Mouse (Mus musculus) liver, adult 2 months (tissue): ENCODE results near the gene Pygb. TPM values are rescaled to one million over a fixed set of nuclear protein-coding genes. Genes with fewer than 3 reads are reported as not detected.

ENCODE experiments used
- DNase-seq: peaks from one replicate; pipeline ENCODE4 v3.0.0-alpha.2; 2011; ENCODE audit warnings: low read depth, low spot score; ENCODE audit errors: extremely low read depth
- H3K27ac ChIP-seq: fragments of 200-500 bp; replicated peaks from 2 replicates; pipeline ENCODE4 v1.5.1; 2012; ENCODE audit warnings: low read depth, mild to moderate bottlenecking, control low read depth, inconsistent platforms, low read length; ENCODE audit not compliant: insufficient read depth
- H3K27me3 ChIP-seq: fragments of 200-500 bp; 2 replicates; pipeline ENCODE4 v1.6.1; 2012; ENCODE audit warnings: mild to moderate bottlenecking, moderate library complexity, low read length, inconsistent platforms; ENCODE audit not compliant: control insufficient read depth, insufficient read depth
- H3K36me3 ChIP-seq: fragments of 200-500 bp; 2 replicates; pipeline ENCODE4 v1.6.1; 2012; ENCODE audit warnings: low read length, inconsistent platforms; ENCODE audit not compliant: control insufficient read depth, insufficient read depth
- H3K4me1 ChIP-seq: fragments of 200-500 bp; 2 replicates; pipeline ENCODE4 v1.6.1; 2011; ENCODE audit warnings: low read length; ENCODE audit not compliant: control insufficient read depth, insufficient read depth
- H3K4me3 ChIP-seq: fragments of 200-500 bp; 2 replicates; pipeline ENCODE4 v1.5.1; 2011; ENCODE audit warnings: low read depth, mild to moderate bottlenecking, control low read depth, low read length, moderate library complexity; ENCODE audit not compliant: insufficient read depth
- H3K79me2 ChIP-seq: fragments of 200-500 bp; 2 replicates; pipeline ENCODE4 v1.6.1; 2012; ENCODE audit warnings: inconsistent platforms, mild to moderate bottlenecking, low read length, moderate library complexity; ENCODE audit not compliant: control insufficient read depth, insufficient read depth
- H3K9ac ChIP-seq: fragments of 200-500 bp; 2 replicates; pipeline ENCODE4 v1.6.1; 2012; ENCODE audit warnings: low read depth, mild to moderate bottlenecking, control low read depth, inconsistent platforms, low read length
- CTCF ChIP-seq: fragments of 200-500 bp; IDR thresholded peaks from 2 replicates; pipeline ENCODE4 v1.5.1; 2011; ENCODE audit warnings: low read depth, low read length, control low read depth
- POLR2A ChIP-seq: fragments of 200-500 bp; IDR thresholded peaks from 2 replicates; pipeline ENCODE4 v1.6.1; 2011; ENCODE audit warnings: low read length, control low read depth; ENCODE audit not compliant: insufficient read depth; ENCODE audit errors: extremely low read depth
- WGBS: fragments of 180-500 bp; shearing (Covaris S2); methylation state at CpG from one replicate; pipeline ENCODE4 v1.1.7; 2018; 5-methylcytosine and 5-hydroxymethylcytosine counted together
- polyA plus RNA-seq: library from polyadenylated mRNA; depleted of rRNA; stranded (reverse); fragments of >200 nt; gene quantifications from 2 replicates; pipeline ENCODE4 v1.2.3, GENCODE M21; 2012; rRNA removed
- total RNA-seq: library from RNA; depleted of rRNA; stranded (reverse); fragments of >200 nt; gene quantifications from 2 replicates; pipeline ENCODE4 v1.2.3, GENCODE M21; 2014; rRNA removed

Pygb gene
- 4.8 and 6.0 TPM in 2 replicates for total RNA-seq
- polyA plus RNA-seq = 2.5 and 3.3 TPM in 2 replicates

- H3K4me1 ChIP-seq = peaks cover 6% of the 10 kb centered on the region
- TF ChIP-seq CTCF = no peak
- TF ChIP-seq POLR2A = peak; percentile 69
These were observed at the start of gene Pygb for GRCm38 (mm10) chr2:150786251-150787180. Pygb (plus strand) TSS chr2:150786735.

GRCm38 (mm10) chr2:150737881-150738280, 48.7 kb upstream of the Pygb start:
- 72% methylated on average over 9 of the region's 9 CpGs for WGBS

More at GRCm38 (mm10) chr2:150786251-150787180, at the start of gene Pygb:
- H3K9ac ChIP-seq = peak within 1 kb of the TSS; percentile 67
- no peaks in the 10 kb centered on the region for H3K36me3 ChIP-seq
- no peak within 1 kb of the TSS for H3K27ac ChIP-seq
- peak; percentile 73 for DNase-seq
- H3K79me2 ChIP-seq = no peaks in the 10 kb centered on the region
- peak within 1 kb of the TSS; percentile 91 for H3K4me3 ChIP-seq
- WGBS = 2% methylated on average over 56 of the region's 58 CpGs
- H3K27me3 ChIP-seq = no peaks in the 10 kb centered on the region

GRCm38 (mm10) chr2:150740145-150740841, 46.2 kb upstream of the Pygb start:
- Histone ChIP-seq H3K9ac (no peak overlapping the region), H3K27me3 (no peaks in the 10 kb centered on the region), H3K36me3 (no peaks in the 10 kb centered on the region), H3K27ac (no peak overlapping the region), H3K79me2 (no peaks in the 10 kb centered on the region), H3K4me3 (no peak overlapping the region), H3K4me1 (no peaks in the 10 kb centered on the region)
- WGBS = 68% methylated on average over 10 of the region's 10 CpGs
- DNase-seq = no peak
- TF ChIP-seq CTCF (no peak), POLR2A (no peak)

More at GRCm38 (mm10) chr2:150737881-150738280, 48.7 kb upstream of the Pygb start:
- Histone ChIP-seq H3K27ac (no peak overlapping the region), H3K4me1 (no peaks in the 10 kb centered on the region), H3K36me3 (no peaks in the 10 kb centered on the region), H3K4me3 (no peak overlapping the region), H3K9ac (no peak overlapping the region), H3K79me2 (no peaks in the 10 kb centered on the region), H3K27me3 (no peaks in the 10 kb centered on the region)
- DNase-seq = no peak
- TF ChIP-seq POLR2A (no peak), CTCF (no peak)

- H3K36me3 ChIP-seq = no peaks in the 10 kb centered on the region
- no peak for DNase-seq
- WGBS = 51% methylated on average over 4 of the region's 4 CpGs
These were observed 45.1 kb upstream of the Pygb start for GRCm38 (mm10) chr2:150741405-150741804.

GRCm38 (mm10) chr2:150745016-150745415, 41.5 kb upstream of the Pygb start:
- TF ChIP-seq POLR2A = no peak
- TF ChIP-seq CTCF = no peak
- 64% methylated on average over 7 of the region's 7 CpGs for WGBS
- H3K27me3 ChIP-seq = no peaks in the 10 kb centered on the region
- no peak for DNase-seq
- 0 out of 2 replicates have a peak, but pooled peaks cover 3% of the 10 kb centered on the region for H3K4me1 ChIP-seq
- H3K4me3 ChIP-seq = no peak overlapping the region
- no peaks in the 10 kb centered on the region for H3K79me2 ChIP-seq
- no peak overlapping the region for H3K27ac ChIP-seq
- no peaks in the 10 kb centered on the region for H3K36me3 ChIP-seq
- no peak overlapping the region for H3K9ac ChIP-seq

More at GRCm38 (mm10) chr2:150741405-150741804, 45.1 kb upstream of the Pygb start:
- Histone ChIP-seq H3K9ac (no peak overlapping the region), H3K79me2 (no peaks in the 10 kb centered on the region), H3K4me1 (no peaks in the 10 kb centered on the region), H3K27me3 (no peaks in the 10 kb centered on the region), H3K27ac (no peak overlapping the region), H3K4me3 (no peak overlapping the region)
- no peak for TF ChIP-seq CTCF
- TF ChIP-seq POLR2A = no peak
